Mouse (Mus musculus): ENCODE measurements around the gene Shroom3. TPM values are rescaled to one million over a fixed set of nuclear protein-coding genes. Genes with fewer than 3 reads are reported as not detected.

The Shroom3 gene
- polyA plus RNA-seq, 1 experiment, result 0.38 TPM

- Histone ChIP-seq H3K27me3 (replicated peaks) (peaks cover 7% of the 10 kb centered on the region), H3K9me3 (peaks cover 32% of the 10 kb centered on the region), H3K36me3 (replicated peaks; ENCODE audit: low read length) (no peaks in the 10 kb centered on the region), H3K4me3 (replicated peaks) (no peak overlapping the region), H3K4me1 (no peaks in the 10 kb centered on the region)
- TF ChIP-seq GATA1 (IDR thresholded peaks at IDR 0.05; ENCODE audit: borderline replicate concordance, low read length) (no peak), FLI1 (IDR thresholded peaks at IDR 0.05; ENCODE audit: low read length) (no peak)
Observed at GRCm38 (mm10) chr5:92944867-92945266, 261.6 kb downstream of the Shroom3 start.

- Histone ChIP-seq H3K9me3 (no peaks in the 10 kb centered on the region), H3K4me3 (replicated peaks) (no peak overlapping the region), H3K36me3 (replicated peaks; ENCODE audit: low read length) (no peaks in the 10 kb centered on the region), H3K27me3 (replicated peaks) (peaks cover 27% of the 10 kb centered on the region), H3K4me1 (peaks cover 3% of the 10 kb centered on the region; the same call in 1 of the 2 replicates)
- TF ChIP-seq FLI1 (IDR thresholded peaks at IDR 0.05; ENCODE audit: low read length), result no peak
- TF ChIP-seq GATA1 (IDR thresholded peaks at IDR 0.05; ENCODE audit: borderline replicate concordance, low read length), result no peak
Observed at GRCm38 (mm10) chr5:92948972-92949745, 265.9 kb downstream of the Shroom3 start.

DNA sequence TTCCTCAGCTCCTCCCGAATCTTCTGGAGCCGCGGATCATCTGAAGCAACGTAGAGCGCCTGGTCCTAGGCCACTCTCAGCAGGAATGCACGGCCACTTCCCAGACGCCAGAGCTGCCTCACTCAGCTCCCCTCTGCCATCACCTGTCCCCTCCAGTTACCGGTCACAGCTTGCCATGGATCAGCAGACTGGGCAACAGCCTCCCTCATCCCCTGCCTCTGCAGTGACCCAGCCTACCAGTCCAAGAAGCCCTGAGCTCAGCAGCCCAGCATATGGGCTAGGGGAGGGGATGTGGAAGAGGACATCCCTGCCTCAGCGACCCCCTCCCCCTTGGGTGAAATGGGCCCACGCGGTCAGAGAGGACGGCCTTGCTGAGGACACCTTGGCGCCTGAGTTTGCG is 267.3 kb downstream of the Shroom3 start:
- peaks cover 4% of the 10 kb centered on the region; the same call in 1 of the 2 replicates for H3K4me1 ChIP-seq
- H3K27me3 ChIP-seq (replicated peaks), result peaks cover 28% of the 10 kb centered on the region
- TF ChIP-seq GATA1 (IDR thresholded peaks at IDR 0.05; ENCODE audit: borderline replicate concordance, low read length), result no peak
- no peak for TF ChIP-seq FLI1 (IDR thresholded peaks at IDR 0.05; ENCODE audit: low read length)
- H3K9me3 ChIP-seq, result no peaks in the 10 kb centered on the region
- peak overlapping the region; percentile 46 for H3K4me3 ChIP-seq (replicated peaks)
- no peaks in the 10 kb centered on the region for H3K36me3 ChIP-seq (replicated peaks; ENCODE audit: low read length)

GRCm38 (mm10) chr5:92951079-92951478 is 267.8 kb downstream of the Shroom3 start:
- Histone ChIP-seq H3K36me3 (replicated peaks; ENCODE audit: low read length) (no peaks in the 10 kb centered on the region), H3K4me1 (peaks cover 4% of the 10 kb centered on the region; the same call in 1 of the 2 replicates), H3K9me3 (no peaks in the 10 kb centered on the region), H3K27me3 (replicated peaks) (peaks cover 32% of the 10 kb centered on the region), H3K4me3 (replicated peaks) (no peak overlapping the region)
- TF ChIP-seq GATA1 (IDR thresholded peaks at IDR 0.05; ENCODE audit: borderline replicate concordance, low read length) (no peak), FLI1 (IDR thresholded peaks at IDR 0.05; ENCODE audit: low read length) (no peak)

DNA sequence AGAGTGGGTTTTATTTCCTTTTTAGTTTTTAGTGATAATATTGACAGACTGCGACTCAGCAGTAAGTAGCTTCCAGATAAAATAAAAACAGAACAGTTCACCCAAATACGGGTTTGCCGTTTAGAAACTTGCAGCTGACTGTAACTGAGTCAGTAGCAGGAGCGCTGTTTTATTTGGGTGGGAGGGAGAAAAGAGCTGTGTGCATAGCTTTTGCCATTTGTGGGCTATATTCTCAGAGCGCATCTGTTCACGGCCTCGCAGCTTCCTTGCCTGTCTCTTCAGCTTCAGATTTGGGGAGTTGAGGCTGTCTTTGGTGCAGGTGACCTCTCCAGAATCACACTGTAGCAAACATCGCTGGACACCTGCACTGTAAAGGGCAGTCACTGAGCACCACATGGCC is 270.6 kb downstream of the Shroom3 start:
- H3K4me3 ChIP-seq (replicated peaks), result no peak overlapping the region

DNA sequence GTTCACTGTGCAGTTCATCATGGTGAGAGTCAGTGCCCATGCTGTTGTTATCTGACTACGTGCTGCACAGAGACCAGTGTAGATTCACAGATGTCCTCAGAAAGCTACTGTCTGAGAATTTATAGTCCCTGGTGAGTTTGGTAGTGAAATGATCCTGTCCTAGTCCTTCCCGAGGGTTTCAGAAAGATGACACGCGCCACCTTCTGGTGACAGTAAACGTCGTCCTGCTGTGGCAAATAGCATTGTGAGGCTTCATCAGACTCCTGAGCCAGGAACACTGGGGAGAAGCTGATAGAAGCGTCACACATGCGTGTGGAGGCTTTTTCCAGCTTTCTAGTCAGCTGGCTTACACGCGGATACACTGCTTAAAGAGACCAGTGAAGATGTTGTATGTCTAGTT is 271.1 kb downstream of the Shroom3 start:
- TF ChIP-seq FLI1 (IDR thresholded peaks at IDR 0.05; ENCODE audit: low read length) (no peak), GATA1 (IDR thresholded peaks at IDR 0.05; ENCODE audit: borderline replicate concordance, low read length) (no peak)
- no peaks in the 10 kb centered on the region for H3K9me3 ChIP-seq
- peaks cover 44% of the 10 kb centered on the region for H3K27me3 ChIP-seq (replicated peaks)
- peaks cover 4% of the 10 kb centered on the region; the same call in 1 of the 2 replicates for H3K4me1 ChIP-seq
- no peak overlapping the region for H3K4me3 ChIP-seq (replicated peaks)
- no peaks in the 10 kb centered on the region for H3K36me3 ChIP-seq (replicated peaks; ENCODE audit: low read length)

More for the DNA sequence above, 270.6 kb downstream of the Shroom3 start:
- Histone ChIP-seq H3K36me3 (replicated peaks; ENCODE audit: low read length) (no peaks in the 10 kb centered on the region), H3K27me3 (replicated peaks) (peaks cover 42% of the 10 kb centered on the region), H3K4me1 (peaks cover 4% of the 10 kb centered on the region; the same call in 1 of the 2 replicates), H3K9me3 (no peaks in the 10 kb centered on the region)
- TF ChIP-seq FLI1 (IDR thresholded peaks at IDR 0.05; ENCODE audit: low read length) (no peak), GATA1 (IDR thresholded peaks at IDR 0.05; ENCODE audit: borderline replicate concordance, low read length) (no peak)

GRCm38 (mm10) chr5:92954827-92955475 is 271.7 kb downstream of the Shroom3 start:
- Histone ChIP-seq H3K36me3 (replicated peaks; ENCODE audit: low read length) (no peaks in the 10 kb centered on the region), H3K4me3 (replicated peaks) (no peak overlapping the region)
- TF ChIP-seq FLI1 (IDR thresholded peaks at IDR 0.05; ENCODE audit: low read length) (no peak), GATA1 (IDR thresholded peaks at IDR 0.05; ENCODE audit: borderline replicate concordance, low read length) (no peak)

GRCm38 (mm10) chr5:92959287-92959686 is 276.1 kb downstream of the Shroom3 start:
- H3K27me3 ChIP-seq (replicated peaks), result peaks cover 61% of the 10 kb centered on the region
- 0 out of 2 replicates have a peak, but pooled peaks cover 3% of the 10 kb centered on the region for H3K9me3 ChIP-seq
- no peaks in the 10 kb centered on the region for H3K36me3 ChIP-seq (replicated peaks; ENCODE audit: low read length)
- H3K4me1 ChIP-seq, result peaks cover under 1% of the 10 kb centered on the region; the same call in 1 of the 2 replicates
- H3K4me3 ChIP-seq (replicated peaks), result no peak overlapping the region
- TF ChIP-seq GATA1 (IDR thresholded peaks at IDR 0.05; ENCODE audit: borderline replicate concordance, low read length), result no peak

More at GRCm38 (mm10) chr5:92954827-92955475, 271.7 kb downstream of the Shroom3 start:
- Histone ChIP-seq H3K27me3 (replicated peaks) (peaks cover 44% of the 10 kb centered on the region), H3K9me3 (no peaks in the 10 kb centered on the region), H3K4me1 (peaks cover 4% of the 10 kb centered on the region; the same call in 1 of the 2 replicates)

DNA sequence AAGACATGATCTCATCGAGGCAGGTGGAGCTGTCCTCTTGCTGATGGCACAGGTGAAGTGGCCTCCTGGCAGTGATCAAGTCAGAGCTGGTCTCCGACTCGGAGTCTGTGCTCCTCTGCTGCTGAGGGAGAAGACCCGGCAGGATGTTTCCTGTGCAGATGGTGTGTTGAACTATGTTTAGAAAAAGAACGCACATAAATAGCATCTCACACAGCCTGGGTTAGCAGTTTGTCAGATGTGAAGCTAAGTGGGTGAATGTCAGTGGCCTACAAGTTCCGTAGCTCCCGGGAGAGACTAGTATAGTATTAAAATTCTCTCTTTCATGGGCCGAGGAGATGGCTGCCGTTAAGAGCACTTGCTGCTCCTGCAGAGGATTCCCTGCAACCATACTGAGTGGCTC is 276.5 kb downstream of the Shroom3 start:
- no peak for TF ChIP-seq GATA1 (IDR thresholded peaks at IDR 0.05; ENCODE audit: borderline replicate concordance, low read length)
- no peak for TF ChIP-seq FLI1 (IDR thresholded peaks at IDR 0.05; ENCODE audit: low read length)
- H3K4me3 ChIP-seq (replicated peaks), result no peak overlapping the region
- peaks cover 65% of the 10 kb centered on the region for H3K27me3 ChIP-seq (replicated peaks)
- no peaks in the 10 kb centered on the region for H3K36me3 ChIP-seq (replicated peaks; ENCODE audit: low read length)
- peaks cover 5% of the 10 kb centered on the region for H3K4me1 ChIP-seq
- H3K9me3 ChIP-seq, result 0 out of 2 replicates have a peak, but pooled peaks cover 5% of the 10 kb centered on the region

GRCm38 (mm10) chr5:92961353-92961752 is 278.1 kb downstream of the Shroom3 start:
- Histone ChIP-seq H3K4me3 (replicated peaks) (no peak overlapping the region), H3K27me3 (replicated peaks) (peaks cover 74% of the 10 kb centered on the region), H3K9me3 (0 out of 2 replicates have a peak, but pooled peaks cover 5% of the 10 kb centered on the region), H3K4me1 (peaks cover 7% of the 10 kb centered on the region), H3K36me3 (replicated peaks; ENCODE audit: low read length) (no peaks in the 10 kb centered on the region)
- TF ChIP-seq FLI1 (IDR thresholded peaks at IDR 0.05; ENCODE audit: low read length), result no peak
- TF ChIP-seq GATA1 (IDR thresholded peaks at IDR 0.05; ENCODE audit: borderline replicate concordance, low read length), result no peak
